Mouse (Mus musculus) lung, postnatal 10 days (tissue): Measurements from ENCODE around the gene Sf3a1.
"Not testable (repeated sequence)": the region's sequence is repeated elsewhere in the genome, so short reads cannot be mapped to it uniquely, and the experiment has no call there.

Source experiments
- DNase-seq: peaks from one replicate; pipeline ENCODE4 v3.0.0; 2021

The Sf3a1 gene

GRCm38 (mm10) chr11:4159808-4160708 is at the start of gene Sf3a1, which contains the start of gene Ccdc157:
Gene Sf3a1, plus strand, starts transcription at chr11:4160350.
Gene Ccdc157, minus strand, starts transcription at chr11:4160293.
- peak; percentile 96 for DNase-seq

- no peak for DNase-seq
These were observed 48.1 kb upstream of the Sf3a1 start for GRCm38 (mm10) chr11:4112033-4112432.

GRCm38 (mm10) chr11:4112861-4113260 is 47.3 kb upstream of the Sf3a1 start:
- DNase-seq: no peak

GRCm38 (mm10) chr11:4113496-4113895 is 46.7 kb upstream of the Sf3a1 start:
- no peak for DNase-seq

- no peak for DNase-seq
These were observed 46.2 kb upstream of the Sf3a1 start for GRCm38 (mm10) chr11:4113970-4114369.

GRCm38 (mm10) chr11:4114541-4114940 is 45.6 kb upstream of the Sf3a1 start:
- DNase-seq: not testable (repeated sequence)

GRCm38 (mm10) chr11:4115407-4115806 is 44.7 kb upstream of the Sf3a1 start:
- no peak for DNase-seq

GRCm38 (mm10) chr11:4116458-4117141 is 43.5 kb upstream of the Sf3a1 start:
- peak; percentile 21 for DNase-seq

- no peak for DNase-seq
These were observed 42.6 kb upstream of the Sf3a1 start for GRCm38 (mm10) chr11:4117372-4118071.

GRCm38 (mm10) chr11:4118081-4118921 is 41.8 kb upstream of the Sf3a1 start:
- DNase-seq: peak; percentile 84

GRCm38 (mm10) chr11:4119635-4120034 is 40.5 kb upstream of the Sf3a1 start:
- no peak for DNase-seq

- no peak for DNase-seq
These were observed 38.5 kb upstream of the Sf3a1 start for GRCm38 (mm10) chr11:4121691-4122090.

GRCm38 (mm10) chr11:4122226-4122625 is 37.9 kb upstream of the Sf3a1 start:
- no peak for DNase-seq

GRCm38 (mm10) chr11:4122742-4123579 is 37.2 kb upstream of the Sf3a1 start, which contains the start of gene Sec14l2:
Gene Sec14l2, minus strand, starts transcription at chr11:4123415.
- DNase-seq: peak; percentile 54

- DNase-seq: peak; percentile 69
These were observed 36.2 kb upstream of the Sf3a1 start for GRCm38 (mm10) chr11:4123922-4124321.

GRCm38 (mm10) chr11:4127059-4127458 is 33.1 kb upstream of the Sf3a1 start:
- DNase-seq: no peak

- not testable (repeated sequence) for DNase-seq
These were observed 31.7 kb upstream of the Sf3a1 start for GRCm38 (mm10) chr11:4128461-4128860.

- DNase-seq: peak; percentile 33
These were observed 26.7 kb upstream of the Sf3a1 start for GRCm38 (mm10) chr11:4133450-4133849.

- DNase-seq: no peak
These were observed 25.8 kb upstream of the Sf3a1 start for GRCm38 (mm10) chr11:4134400-4134799.

GRCm38 (mm10) chr11:4134986-4135935 is 24.9 kb upstream of the Sf3a1 start, which contains the start of gene Rnf215:
Gene Rnf215, plus strand, starts transcription at chr11:4135202.
- peak; percentile 90 for DNase-seq
